Mouse (Mus musculus) lung, adult 2 months (tissue): ENCODE results near the gene Brinp3. TPM values are rescaled to one million over a fixed set of nuclear protein-coding genes. Genes with fewer than 3 reads are reported as not detected.
"Not testable (repeated sequence)": the region's sequence is repeated elsewhere in the genome, so short reads cannot be mapped to it uniquely, and the experiment has no call there.

Experiments used
- DNase-seq: peaks from one replicate; pipeline ENCODE4 v3.0.0; 2022
- H3K4me1 ChIP-seq: fragments of 200-500 bp; 2 replicates; pipeline ENCODE4 v1.6.1; 2011; ENCODE audit warnings: low read length; ENCODE audit not compliant: control insufficient read depth, insufficient read depth
- H3K4me3 ChIP-seq: fragments of 200-500 bp; replicated peaks from 2 replicates; pipeline ENCODE3; 2011; ENCODE audit warnings: low read depth, mild to moderate bottlenecking, control low read depth, low read length; ENCODE audit errors: extremely low read depth
- CTCF ChIP-seq: fragments of 200-500 bp; IDR thresholded peaks from 2 replicates; pipeline ENCODE4 v1.5.1; 2011; ENCODE audit warnings: mild to moderate bottlenecking, low read length, control low read depth; ENCODE audit not compliant: insufficient read depth
- POLR2A ChIP-seq: fragments of 200-500 bp; IDR thresholded peaks from 2 replicates; pipeline ENCODE4 v1.6.1; 2011; ENCODE audit warnings: low read depth, mild to moderate bottlenecking, control low read depth, low read length, borderline replicate concordance; ENCODE audit errors: extremely low read depth
- WGBS: fragments of 180-500 bp; shearing (Covaris S2); methylation state at CpG from one replicate; pipeline ENCODE4 v1.1.7; 2018; 5-methylcytosine and 5-hydroxymethylcytosine counted together
- polyA plus RNA-seq: library from polyadenylated mRNA; depleted of rRNA; stranded (reverse); fragments of >200 nt; gene quantifications from 2 replicates; pipeline ENCODE4 v1.2.3, GENCODE M21; 2012

The Brinp3 gene
- polyA plus RNA-seq, 1 experiment = not detected

- no peaks in the 10 kb centered on the region for H3K4me1 ChIP-seq
- TF ChIP-seq CTCF = no peak
- no peak for TF ChIP-seq POLR2A
- WGBS = 77% methylated on average over 2 of the region's 2 CpGs
- DNase-seq = no peak
- no peak overlapping the region for H3K4me3 ChIP-seq
Observed at GRCm38 (mm10) chr1:146546847-146547428, 52.4 kb downstream of the Brinp3 start.

- Histone ChIP-seq H3K4me1 (no peaks in the 10 kb centered on the region), H3K4me3 (no peak overlapping the region)
- TF ChIP-seq POLR2A = no peak
- no peak for TF ChIP-seq CTCF
- DNase-seq = no peak
Observed at GRCm38 (mm10) chr1:146556982-146557381, 62.4 kb downstream of the Brinp3 start.

- Histone ChIP-seq H3K4me1 (no peaks in the 10 kb centered on the region), H3K4me3 (no peak overlapping the region)
- TF ChIP-seq POLR2A (no peak), CTCF (no peak)
- no peak for DNase-seq
- WGBS = 67% methylated on average over 3 of the region's 3 CpGs
Observed at GRCm38 (mm10) chr1:146562144-146562543, 67.6 kb downstream of the Brinp3 start.

GRCm38 (mm10) chr1:146584181-146584580 lies 89.6 kb downstream of the Brinp3 start:
- 63% methylated on average over 7 of the region's 7 CpGs for WGBS
- H3K4me3 ChIP-seq = no peak overlapping the region
- TF ChIP-seq CTCF (no peak), POLR2A (no peak)
- H3K4me1 ChIP-seq = no peaks in the 10 kb centered on the region
- no peak for DNase-seq

- no peak for DNase-seq
- Histone ChIP-seq H3K4me3 (no peak overlapping the region), H3K4me1 (no peaks in the 10 kb centered on the region)
- WGBS = 35% methylated on average over 2 of the region's 2 CpGs
- TF ChIP-seq CTCF (no peak), POLR2A (no peak)
Observed at GRCm38 (mm10) chr1:146632895-146633294, 138.3 kb downstream of the Brinp3 start.

- 89% methylated on average over 4 of the region's 4 CpGs for WGBS
- no peak for DNase-seq
- no peak for TF ChIP-seq POLR2A
- TF ChIP-seq CTCF = no peak
- Histone ChIP-seq H3K4me1 (no peaks in the 10 kb centered on the region), H3K4me3 (no peak overlapping the region)
Observed at GRCm38 (mm10) chr1:146657214-146657613, 162.7 kb downstream of the Brinp3 start.

GRCm38 (mm10) chr1:146700724-146701123 lies 206.2 kb downstream of the Brinp3 start:
- H3K4me3 ChIP-seq = no peak overlapping the region
- 41% methylated on average over 4 of the region's 4 CpGs for WGBS
- DNase-seq = no peak
- no peaks in the 10 kb centered on the region for H3K4me1 ChIP-seq
- no peak for TF ChIP-seq POLR2A
- no peak for TF ChIP-seq CTCF

- no peak for DNase-seq
- no peak overlapping the region for H3K4me3 ChIP-seq
- TF ChIP-seq CTCF (no peak), POLR2A (no peak)
- H3K4me1 ChIP-seq = no peaks in the 10 kb centered on the region
- WGBS = 76% methylated on average over 3 of the region's 3 CpGs
Observed at GRCm38 (mm10) chr1:146719556-146719955, 225.0 kb downstream of the Brinp3 start.

- not testable (repeated sequence) for H3K4me1 ChIP-seq, DNase-seq, H3K4me3 ChIP-seq
- WGBS = 3% methylated on average over 34 of the region's 35 CpGs
Observed at GRCm38 (mm10) chr1:146724784-146725513, 230.4 kb downstream of the Brinp3 start.

GRCm38 (mm10) chr1:146751066-146751465 lies 256.5 kb downstream of the Brinp3 start:
- no peak for DNase-seq
- H3K4me1 ChIP-seq = no peaks in the 10 kb centered on the region
- H3K4me3 ChIP-seq = no peak overlapping the region

GRCm38 (mm10) chr1:146783259-146783658 lies 288.7 kb downstream of the Brinp3 start:
- no peak for DNase-seq
- no peak overlapping the region for H3K4me3 ChIP-seq
- H3K4me1 ChIP-seq = no peaks in the 10 kb centered on the region
- no peak for TF ChIP-seq CTCF
- no peak for TF ChIP-seq POLR2A
- WGBS = 49% methylated on average over 4 of the region's 4 CpGs

More at GRCm38 (mm10) chr1:146751066-146751465, 256.5 kb downstream of the Brinp3 start:
- TF ChIP-seq POLR2A (no peak), CTCF (no peak)
